Mouse (Mus musculus) C2C12 (cell line): ENCODE results near the gene Nrxn3. TPM values are rescaled to one million over a fixed set of nuclear protein-coding genes. Genes with fewer than 3 reads are reported as not detected.

ENCODE experiments used
- H3K27me3 ChIP-seq: one replicate; pipeline ENCODE4 v1.6.1; 2011; ENCODE audit not compliant: control insufficient read depth, insufficient read depth, insufficient read length
- H3K36me3 ChIP-seq: one replicate; pipeline ENCODE4 v1.6.1; 2011; ENCODE audit not compliant: control insufficient read depth, insufficient read depth
- H3K4me3 ChIP-seq: one replicate; pipeline ENCODE4 v1.5.1; 2011; ENCODE audit warnings: mild to moderate bottlenecking, control low read depth; ENCODE audit not compliant: poor library complexity, insufficient read depth, severe bottlenecking
- H3K79me2 ChIP-seq: one replicate; pipeline ENCODE4 v1.6.1; 2011; ENCODE audit not compliant: control insufficient read depth, insufficient read depth
- H3K79me3 ChIP-seq: one replicate; pipeline ENCODE4 v1.6.1; 2011; ENCODE audit warnings: low read depth, control low read depth
- H3ac ChIP-seq: one replicate; pipeline ENCODE3; 2011; ENCODE audit warnings: low read depth; ENCODE audit not compliant: control insufficient read depth, insufficient read length
- CEBPB ChIP-seq: IDR thresholded peaks from one replicate; pipeline ENCODE4 v1.6.1; 2011; ENCODE audit warnings: low read depth, mild to moderate bottlenecking, control low read depth, moderate library complexity
- CTCF ChIP-seq: IDR thresholded peaks from one replicate; pipeline ENCODE4 v1.5.1; 2011; ENCODE audit not compliant: control insufficient read depth, insufficient read depth, insufficient read length
- FOSL1 ChIP-seq: IDR thresholded peaks from one replicate; pipeline ENCODE4 v1.8.0; 2011; ENCODE audit warnings: mild to moderate bottlenecking, low read length; ENCODE audit not compliant: poor library complexity, insufficient read depth, severe bottlenecking
- MAX ChIP-seq: IDR thresholded peaks from one replicate; pipeline ENCODE4 v1.6.1; 2011; ENCODE audit warnings: mild to moderate bottlenecking, control low read depth
- MYOD1 ChIP-seq: IDR thresholded peaks from one replicate; pipeline ENCODE4 v1.6.1; 2011; ENCODE audit warnings: low read depth; ENCODE audit not compliant: control insufficient read depth, insufficient read length
- MYOG ChIP-seq: IDR thresholded peaks from one replicate; pipeline ENCODE4 v1.6.1; 2011; ENCODE audit not compliant: control insufficient read depth, insufficient read length; ENCODE audit errors: extremely low read depth
- USF1 ChIP-seq: IDR thresholded peaks from one replicate; pipeline ENCODE4 v1.6.1; 2011; ENCODE audit warnings: low read depth, mild to moderate bottlenecking, control low read depth, moderate library complexity
- polyA plus RNA-seq: library from polyadenylated mRNA; unstranded; fragments of >200 nt; fragmentation: generic; extraction: Trizol; gene quantifications from one replicate; pipeline ENCODE4 v1.2.1, GENCODE M21; 2012; ENCODE audit warnings: missing spikeins

Nrxn3 gene
- polyA plus RNA-seq, 1 experiment: 0.01 TPM

DNA sequence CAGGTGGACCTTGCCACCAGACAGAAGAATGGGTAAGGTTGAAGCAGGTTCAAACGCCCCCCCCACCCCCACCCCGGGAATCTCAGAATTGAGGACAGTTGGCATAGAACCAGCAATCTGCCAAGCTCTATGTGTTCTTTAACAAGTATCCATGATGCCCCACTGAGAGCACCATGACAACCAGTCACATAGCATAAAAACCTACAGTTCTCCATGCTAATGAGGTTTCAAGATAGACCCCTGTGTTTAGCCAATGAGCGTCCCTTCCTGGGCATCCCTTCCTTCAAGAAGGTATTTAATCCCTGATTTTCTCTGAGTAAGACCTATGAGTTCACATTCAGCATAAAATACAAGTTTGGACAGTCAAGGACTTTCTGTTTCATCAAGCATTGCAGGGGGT is 938.5 kb downstream of the Nrxn3 start:
- Histone ChIP-seq H3K36me3 (no peaks in the 10 kb centered on the region), H3K27me3 (no peaks in the 10 kb centered on the region), H3K4me3 (no peak overlapping the region), H3K79me3 (no peaks in the 10 kb centered on the region), H3K79me2 (no peaks in the 10 kb centered on the region), H3ac (no peak overlapping the region)
- TF ChIP-seq CTCF (no peak), MYOG (no peak), MYOD1 (no peak), USF1 (no peak), MAX (no peak), FOSL1 (no peak), CEBPB (no peak)

DNA sequence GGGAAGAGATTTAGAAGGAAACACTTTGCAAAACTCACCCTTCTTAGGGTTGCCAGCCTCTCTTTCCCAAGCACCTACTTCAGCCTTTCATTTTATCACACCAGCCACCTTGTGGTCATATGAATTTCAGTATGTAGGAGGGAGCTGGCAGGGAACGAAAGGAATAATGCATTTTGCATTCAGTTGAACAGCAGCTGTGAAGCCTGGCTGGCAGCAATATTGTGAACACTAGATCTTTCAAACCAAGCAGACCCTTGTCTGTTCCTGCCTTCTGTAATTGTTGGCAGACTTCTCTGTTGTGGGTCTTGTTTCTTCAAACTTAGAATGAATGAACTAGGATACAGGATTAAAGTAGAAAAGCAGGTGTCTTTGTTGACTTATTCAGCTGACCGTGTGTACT is 946.2 kb downstream of the Nrxn3 start:
- Histone ChIP-seq H3K4me3 (no peak overlapping the region), H3K79me2 (no peaks in the 10 kb centered on the region), H3K36me3 (no peaks in the 10 kb centered on the region), H3K79me3 (no peaks in the 10 kb centered on the region), H3ac (no peak overlapping the region), H3K27me3 (no peaks in the 10 kb centered on the region)
- TF ChIP-seq CTCF (no peak), MAX (no peak), MYOD1 (no peak), FOSL1 (no peak), MYOG (no peak), CEBPB (no peak), USF1 (no peak)

DNA sequence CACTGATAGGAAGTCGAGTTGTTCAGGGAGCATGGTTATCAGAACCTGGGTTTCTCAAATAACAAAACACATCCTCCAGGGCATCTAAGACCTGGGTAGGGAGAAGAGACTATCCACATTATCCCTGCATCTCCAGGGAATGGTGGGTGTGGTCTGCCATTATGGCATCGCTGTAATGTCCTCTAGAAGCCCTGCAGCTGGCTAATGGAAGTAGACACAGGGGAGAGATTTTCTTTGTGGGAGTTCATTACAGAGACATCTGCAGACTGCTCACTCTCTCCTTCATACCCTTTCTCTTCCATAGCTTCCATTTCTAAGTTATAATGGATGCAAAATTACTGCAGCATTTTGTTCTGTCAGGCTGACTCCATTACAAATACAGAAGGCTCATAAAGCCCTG is 950.1 kb downstream of the Nrxn3 start:
- no peak overlapping the region for H3K4me3 ChIP-seq
- H3K79me2 ChIP-seq: no peaks in the 10 kb centered on the region
- TF ChIP-seq FOSL1 (no peak), USF1 (no peak), MYOG (no peak), CEBPB (no peak), CTCF (no peak), MYOD1 (no peak), MAX (no peak)
- H3K36me3 ChIP-seq: no peaks in the 10 kb centered on the region
- no peaks in the 10 kb centered on the region for H3K27me3 ChIP-seq
- no peaks in the 10 kb centered on the region for H3K79me3 ChIP-seq
- H3ac ChIP-seq: no peak overlapping the region

DNA sequence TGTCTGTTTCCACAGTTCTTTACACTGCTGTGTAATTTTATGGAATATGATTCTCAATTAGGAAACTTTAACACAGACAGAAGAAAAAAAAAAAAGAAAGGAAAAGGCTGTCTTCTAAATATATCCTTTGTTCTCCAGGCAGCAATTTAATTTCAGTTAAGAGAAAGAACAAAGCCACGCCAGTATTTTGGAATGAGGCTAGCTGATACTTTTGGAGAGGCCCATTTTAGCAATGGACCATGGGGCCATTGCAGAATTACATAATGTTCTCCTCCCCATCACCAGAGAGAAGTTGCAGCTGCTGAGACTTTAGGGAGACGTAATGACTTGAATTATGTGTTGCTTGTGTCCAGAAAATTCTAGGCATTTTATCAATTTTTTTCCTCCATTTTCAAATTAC is 963.0 kb downstream of the Nrxn3 start:
- H3K4me3 ChIP-seq: no peak overlapping the region
- no peaks in the 10 kb centered on the region for H3K79me2 ChIP-seq
- no peaks in the 10 kb centered on the region for H3K36me3 ChIP-seq
- TF ChIP-seq FOSL1 (no peak), MAX (no peak), USF1 (no peak), MYOG (no peak), CEBPB (no peak), MYOD1 (no peak), CTCF (no peak)
- no peak overlapping the region for H3ac ChIP-seq
- H3K27me3 ChIP-seq: no peaks in the 10 kb centered on the region
- H3K79me3 ChIP-seq: no peaks in the 10 kb centered on the region

DNA sequence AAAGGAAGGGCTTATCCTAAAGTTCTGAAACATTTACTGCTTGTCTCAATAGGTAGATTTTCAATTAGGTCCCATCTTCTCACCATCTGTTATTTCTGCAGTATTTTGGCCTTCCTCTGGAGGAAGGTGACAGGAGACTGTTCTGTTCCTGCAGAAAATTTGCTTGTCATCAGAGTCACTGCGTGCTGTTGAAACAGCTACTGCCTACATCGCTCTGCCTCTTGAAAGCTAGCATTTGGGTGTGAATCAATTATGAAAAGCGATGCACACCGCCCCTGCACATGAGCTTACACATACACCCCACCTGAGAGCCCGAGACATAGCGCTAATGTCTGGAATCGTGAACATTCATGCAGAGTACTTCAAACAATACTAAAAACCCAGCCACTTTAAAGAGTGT is 966.4 kb downstream of the Nrxn3 start:
- H3K4me3 ChIP-seq: no peak overlapping the region
- H3K36me3 ChIP-seq: no peaks in the 10 kb centered on the region
- H3K27me3 ChIP-seq: no peaks in the 10 kb centered on the region
- no peak overlapping the region for H3ac ChIP-seq
- H3K79me3 ChIP-seq: no peaks in the 10 kb centered on the region
- H3K79me2 ChIP-seq: no peaks in the 10 kb centered on the region
- TF ChIP-seq USF1 (no peak), CEBPB (no peak), CTCF (no peak), MYOG (no peak), MYOD1 (no peak)

DNA sequence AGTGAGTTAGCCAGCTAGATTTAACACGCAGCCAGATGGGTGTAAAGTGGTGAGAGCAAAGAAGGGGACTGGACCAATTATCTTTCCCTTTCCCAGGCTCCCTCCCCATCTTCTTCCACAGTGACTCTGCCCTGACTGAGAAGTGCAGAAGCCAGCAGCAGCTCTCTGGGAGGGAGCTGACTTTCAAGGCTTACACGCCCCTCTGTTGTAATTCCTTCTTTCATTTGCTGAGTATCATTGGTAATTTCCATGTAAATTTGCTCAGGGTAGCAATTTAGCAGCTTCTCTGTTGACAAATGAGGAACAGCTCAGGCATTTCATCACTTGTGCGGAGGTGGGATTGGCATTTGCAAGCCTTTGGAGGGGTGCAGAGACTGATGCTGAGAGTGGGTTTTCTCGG is 976.8 kb downstream of the Nrxn3 start:
- H3K27me3 ChIP-seq: no peaks in the 10 kb centered on the region
- no peaks in the 10 kb centered on the region for H3K79me2 ChIP-seq
- no peak for TF ChIP-seq CEBPB
- TF ChIP-seq FOSL1: no peak
- TF ChIP-seq MYOD1: no peak
- TF ChIP-seq USF1: no peak
- TF ChIP-seq CTCF: no peak
- no peak for TF ChIP-seq MYOG
- TF ChIP-seq MAX: no peak
- H3K36me3 ChIP-seq: no peaks in the 10 kb centered on the region
- no peaks in the 10 kb centered on the region for H3K79me3 ChIP-seq
- H3ac ChIP-seq: no peak overlapping the region
- H3K4me3 ChIP-seq: no peak overlapping the region
